Mouse (Mus musculus) cerebellum, adult 11 months (tissue): ENCODE data around the gene Trmt44.
A peak's percentile ranks its signal among the peaks of the same experiment; 100 is the strongest.

Experiments
- DNase-seq: peaks from one replicate; pipeline ENCODE4 v3.0.0; 2022

Trmt44 gene

GRCm38 (mm10) chr5:35539576-35539975, 35.3 kb downstream of the Trmt44 start:
- DNase-seq, result no peak

- no peak for DNase-seq
Measured at GRCm38 (mm10) chr5:35538022-35538421, 36.8 kb downstream of the Trmt44 start.

DNA sequence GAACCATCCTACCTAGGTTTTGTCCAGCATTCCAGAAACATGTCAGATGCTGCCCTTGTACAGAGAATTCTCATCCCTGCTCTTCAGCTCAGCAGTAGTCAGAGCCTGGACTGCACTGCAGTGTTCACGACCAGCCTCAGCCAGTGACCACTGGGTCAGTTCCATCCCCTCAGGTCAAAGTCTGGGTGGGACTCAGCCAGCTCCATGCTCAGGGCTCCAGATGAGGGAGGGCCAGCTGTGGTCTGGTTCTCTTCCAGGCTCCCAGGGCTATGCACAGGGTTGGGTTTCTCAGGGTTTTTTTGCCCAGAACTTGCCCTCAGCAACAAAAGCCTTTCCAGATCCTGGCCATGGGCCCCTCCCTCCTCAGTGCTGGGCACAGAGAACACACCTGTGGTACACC, 37.4 kb downstream of the Trmt44 start:
- DNase-seq, result no peak

- DNase-seq, result no peak
Measured at GRCm38 (mm10) chr5:35536271-35536670, 38.6 kb downstream of the Trmt44 start.

DNA sequence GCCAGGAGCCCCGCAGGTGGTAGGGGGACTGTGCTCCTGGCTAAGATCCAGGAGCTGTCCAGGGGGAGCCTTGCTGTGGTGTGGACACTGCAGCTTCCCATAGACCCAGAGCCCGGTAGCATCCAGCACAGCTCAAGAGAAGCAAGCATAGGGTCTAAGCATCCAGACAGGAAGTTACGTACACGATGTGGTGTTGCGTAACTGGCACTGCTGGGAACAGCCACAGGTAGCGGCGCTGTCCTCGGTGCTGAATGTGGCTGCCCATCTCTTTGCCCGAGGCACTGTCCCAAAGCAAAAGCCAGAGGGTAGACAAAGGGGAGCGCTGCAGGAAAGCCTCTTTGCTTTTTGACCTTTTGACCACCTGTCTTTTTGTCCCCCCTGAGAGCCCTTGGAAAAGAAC, 43.3 kb downstream of the Trmt44 start:
- DNase-seq, result no peak

GRCm38 (mm10) chr5:35530442-35530841, 44.4 kb downstream of the Trmt44 start:
- no peak for DNase-seq

GRCm38 (mm10) chr5:35525469-35526123, 49.3 kb downstream of the Trmt44 start, which contains the start of gene Cpz:
Gene Cpz, minus strand, starts transcription at chr5:35525698.
- DNase-seq, result no peak

DNA sequence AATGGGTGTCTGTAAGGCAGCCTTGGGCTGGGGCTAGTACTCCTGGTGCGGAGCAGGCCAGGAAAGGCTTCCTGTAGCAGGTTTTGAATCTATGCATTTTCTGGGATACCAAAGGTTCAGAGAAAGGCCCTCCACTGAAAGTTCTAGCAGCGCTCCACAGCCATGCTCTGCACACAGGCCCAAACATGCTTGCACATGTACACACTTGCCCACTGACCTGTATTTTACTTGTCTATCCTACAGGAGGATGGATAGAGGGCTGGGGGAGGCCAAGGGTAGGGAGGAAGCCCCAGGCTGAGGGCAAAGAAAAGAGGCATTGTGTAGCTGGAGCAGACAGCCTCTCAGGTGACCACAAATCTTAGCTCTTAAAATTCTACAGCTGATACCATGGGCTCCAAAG, 50.5 kb downstream of the Trmt44 start:
- no peak for DNase-seq

GRCm38 (mm10) chr5:35523735-35524134, 51.1 kb downstream of the Trmt44 start:
- DNase-seq, result peak; percentile 53

GRCm38 (mm10) chr5:35516781-35517180, 58.1 kb downstream of the Trmt44 start:
- no peak for DNase-seq

DNA sequence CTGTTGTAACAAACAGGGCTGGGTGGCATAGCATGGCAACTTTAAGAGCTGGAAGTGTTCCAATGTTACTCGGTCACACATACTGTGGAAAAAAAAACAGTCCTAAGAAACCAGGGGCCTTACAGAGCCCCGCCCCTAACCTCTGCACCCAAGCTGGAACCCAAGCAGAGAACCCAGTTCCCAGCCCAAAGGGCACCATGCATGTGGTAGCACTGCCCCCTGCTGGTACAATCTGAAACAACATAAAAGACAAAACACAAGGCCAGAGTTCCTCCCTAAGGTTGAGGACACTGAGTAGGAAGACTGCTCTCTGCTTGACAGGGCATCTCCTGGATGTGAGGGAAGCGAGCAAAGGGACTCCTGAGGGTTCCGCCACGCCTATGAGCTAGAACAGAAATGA, 64.3 kb downstream of the Trmt44 start:
- DNase-seq, result peak; percentile 27
